Comparison of ENCODE assay signal across 8 mouse cellular contexts in genomic region chr3:154691897-154692571, GRCm38 (mm10). TPM values are rescaled to one million over a fixed set of nuclear protein-coding genes. Genes with fewer than 3 reads are reported as not detected.
DNase-seq lines count a peak whose midpoint lies in the region; ATAC-seq and TF ChIP-seq lines count a peak whose summit lies in the region.

No protein-coding gene starts in this region.

- H3K4me3 ChIP-seq in intestine, embryonic 15.5 days (replicated peaks): no peak overlapping the region
- no peak overlapping the region for H3K4me3 ChIP-seq in left cerebral cortex, adult 2 months

- peak; percentile 91 for ATAC-seq in intestine, embryonic 15.5 days

- H3K4me2 ChIP-seq in intestine, embryonic 15.5 days (replicated peaks): peak overlapping the region; percentile 28

- no peaks in the 10 kb centered on the region for H3K36me3 ChIP-seq in intestine, embryonic 15.5 days

- peak; percentile 33 to 35 for DNase-seq in adrenal gland, adult 18-20 months (ENCODE audit: low spot score in 2 of 2)
- DNase-seq in cerebellum, postnatal 36 days: peak; percentile 71 to 77
- DNase-seq in gastrocnemius, postnatal 14 days: peak; percentile 40
- DNase-seq in left cerebral cortex, adult 2 months (ENCODE audit: extremely low spot score in 1 of 2, low spot score in 2 of 2): peak; percentile 84 to 85
- DNase-seq in lung, postnatal 25 days (ENCODE audit: low spot score): peak; percentile 69
- peak; percentile 88 for DNase-seq in right cerebral cortex, postnatal 36 days (ENCODE audit: low spot score in 2 of 2)
- no peak for DNase-seq in thymus, postnatal 14 days

- no peak overlapping the region for H3K9ac ChIP-seq in intestine, embryonic 15.5 days

- TF ChIP-seq CTCF in left cerebral cortex, adult 2 months (IDR thresholded peaks at IDR 0.05): no peak

- 39% methylated on average over 14 of the region's 14 CpGs for WGBS in intestine, embryonic 15.5 days

- peaks cover 3% of the 10 kb centered on the region; the same call in 1 of the 2 replicates for H3K4me1 ChIP-seq in intestine, embryonic 15.5 days (replicated peaks)

- intact Hi-C loops in gastrocnemius, postnatal 14 days (cut with DNase I; ENCODE audit: low total_unique reads): no loop called here
- intact Hi-C loops in left cerebral cortex, adult 2 months (cut with DNase I): loop anchor here (1.0 to 2.0 kb wide), 2 partner anchors 17 to 28 kb away; no protein-coding TSS in a partner anchor

- no peaks in the 10 kb centered on the region for H3K27me3 ChIP-seq in intestine, embryonic 15.5 days (replicated peaks)

- H3K27ac ChIP-seq in intestine, embryonic 15.5 days: peak overlapping the region; percentile 40; the same call in 1 of the 2 replicates
- peak overlapping the region; percentile 44 for H3K27ac ChIP-seq in left cerebral cortex, adult 2 months

- H3K9me3 ChIP-seq in intestine, embryonic 15.5 days: no peaks in the 10 kb centered on the region

RNA-seq across cellular contexts. Expression of gene Erich3, which starts 28.4 kb away (rescaled TPM):
- total RNA-seq in adrenal gland, adult 18-20 months (2021): under 1 TPM; 0.63 to 0.70 TPM
- total RNA-seq in gastrocnemius, postnatal 14 days (2021): under 1 TPM; 0.04 TPM
- polyA plus RNA-seq in intestine, embryonic 15.5 days (2015; fragmentation: Nextera tagmentation; extraction: Ambion mirVana): 0.20 TPM in 2 replicates
- 10 to 100 TPM in 1 of 2 experiments, 1 to 10 TPM in 1; 9.0 to 11.6 TPM for total RNA-seq in left cerebral cortex, adult 2 months (2021)

Comparison
In these comparisons a context has a peak if more than half of its experiments do, and no peak if none do; other contexts are left out.
1. RNA of gene Erich3, which starts 28.4 kb away (total RNA-seq): 9.0 to 11.6 TPM in left cerebral cortex, adult 2 months; 0.63 to 0.70 TPM in adrenal gland, adult 18-20 months and 0.04 TPM in gastrocnemius, postnatal 14 days; every median in the first group is over 4 times any median in the second.